Mouse (Mus musculus): ENCODE results near the gene Zfp503.

Gene Zfp503

GRCm38 (mm10) chr14:21989291-21989913 lies at the start of gene Zfp503:
Zfp503 (minus strand) TSS chr14:21989601.
- DNase-seq (ENCODE audit: low spot score) = peak; percentile 73

- no peak for DNase-seq (ENCODE audit: low spot score)
These were observed 48.2 kb upstream of the Zfp503 start for GRCm38 (mm10) chr14:22037498-22038131.

GRCm38 (mm10) chr14:22036802-22037497 lies 47.5 kb upstream of the Zfp503 start:
- no peak for DNase-seq (ENCODE audit: low spot score)

- no peak for DNase-seq (ENCODE audit: low spot score)
These were observed 46.9 kb upstream of the Zfp503 start for GRCm38 (mm10) chr14:22036338-22036737.

GRCm38 (mm10) chr14:22035900-22036299 lies 46.5 kb upstream of the Zfp503 start:
- no peak for DNase-seq (ENCODE audit: low spot score)

- DNase-seq (ENCODE audit: low spot score) = no peak
These were observed 34.1 kb upstream of the Zfp503 start for GRCm38 (mm10) chr14:22023533-22023932.

GRCm38 (mm10) chr14:22020885-22021284 lies 31.5 kb upstream of the Zfp503 start:
- DNase-seq (ENCODE audit: low spot score) = peak; percentile 55

- DNase-seq (ENCODE audit: low spot score) = no peak
These were observed 30.8 kb upstream of the Zfp503 start for GRCm38 (mm10) chr14:22019949-22020845.

- DNase-seq (ENCODE audit: low spot score) = peak; percentile 76
These were observed 30.0 kb upstream of the Zfp503 start, which contains the start of gene Lrmda for GRCm38 (mm10) chr14:22019252-22019948. Lrmda (plus strand) TSS chr14:22019712.

- no peak for DNase-seq (ENCODE audit: low spot score)
These were observed 27.6 kb upstream of the Zfp503 start for GRCm38 (mm10) chr14:22017011-22017410.

- no peak for DNase-seq (ENCODE audit: low spot score)
These were observed 25.4 kb upstream of the Zfp503 start for GRCm38 (mm10) chr14:22014781-22015180.

GRCm38 (mm10) chr14:22014315-22014714 lies 24.9 kb upstream of the Zfp503 start:
- no peak for DNase-seq (ENCODE audit: low spot score)

- DNase-seq (ENCODE audit: low spot score) = no peak
These were observed 17.6 kb upstream of the Zfp503 start for GRCm38 (mm10) chr14:22007006-22007405.

- DNase-seq (ENCODE audit: low spot score) = no peak
These were observed 15.5 kb upstream of the Zfp503 start for GRCm38 (mm10) chr14:22004943-22005342.

GRCm38 (mm10) chr14:22003631-22004030 lies 14.2 kb upstream of the Zfp503 start:
- DNase-seq (ENCODE audit: low spot score) = no peak

GRCm38 (mm10) chr14:22003231-22003630 lies 13.8 kb upstream of the Zfp503 start:
- DNase-seq (ENCODE audit: low spot score) = no peak

GRCm38 (mm10) chr14:21999588-21999987 lies 10.2 kb upstream of the Zfp503 start:
- no peak for DNase-seq (ENCODE audit: low spot score)

GRCm38 (mm10) chr14:21995031-21995754 lies 5.8 kb upstream of the Zfp503 start:
- DNase-seq (ENCODE audit: low spot score) = peak; percentile 81

GRCm38 (mm10) chr14:21994061-21994990 lies 4.9 kb upstream of the Zfp503 start:
- DNase-seq (ENCODE audit: low spot score) = peak; percentile 31
